Comparison of ENCODE assay signal across 8 mouse cellular contexts in genomic region chr13:43530832-43531693, GRCm38 (mm10). TPM values are rescaled to one million over a fixed set of nuclear protein-coding genes. Genes with fewer than 3 reads are reported as not detected.
A peak's percentile ranks its signal among the peaks of the same experiment; 100 is the strongest.
DNase-seq lines count a peak whose midpoint lies in the region; ATAC-seq and TF ChIP-seq lines count a peak whose summit lies in the region.

No protein-coding gene starts in this region.

- peak; percentile 81 for ATAC-seq in lung, embryonic 14.5 days (ENCODE audit: insufficient read depth)
- ATAC-seq in neutrophil, adult 5-6 weeks (ENCODE audit: extremely low read depth, insufficient number of reproducible peaks, low FRiP score, poor library complexity, severe bottlenecking), result peak; percentile 71; the same call in 1 of the 2 replicates

- H3K4me3 ChIP-seq in hindbrain, embryonic 10.5 days, result peak overlapping the region; percentile 37
- H3K4me3 ChIP-seq in lung, embryonic 14.5 days (ENCODE audit: low read depth, low read length), result no peak overlapping the region

- peak overlapping the region; percentile 41 for H3K4me2 ChIP-seq in lung, embryonic 14.5 days

- H3K27ac ChIP-seq in hindbrain, embryonic 10.5 days, result peak overlapping the region; percentile 89
- peak overlapping the region; percentile 21 for H3K27ac ChIP-seq in lung, embryonic 14.5 days (ENCODE audit: low read depth)

- peak; percentile 33 for DNase-seq in A20 (ENCODE audit: low read depth, low spot score)
- DNase-seq in c-Kit-positive CD71-negative TER-119-negative erythroid progenitor cells, embryonic 14.5 days (ENCODE audit: low read depth), result peak; percentile 64
- peak; percentile 70 to 72 for DNase-seq in frontal cortex, adult 2 months (ENCODE audit: extremely low spot score in 1 of 2, low spot score in 1 of 2)
- peak; percentile 85 for DNase-seq in hindbrain, embryonic 10.5 days (ENCODE audit: low spot score)
- DNase-seq in layer of hippocampus, adult 8-10 months (ENCODE audit: low spot score in 2 of 2), result peak; percentile 50 to 53
- DNase-seq in lung, embryonic 14.5 days, result peak; percentile 83
- no peak for DNase-seq in urinary bladder, postnatal 25 days (ENCODE audit: low spot score)

- 11% methylated on average over 13 of the region's 13 CpGs for WGBS in hindbrain, embryonic 10.5 days
- 13% methylated on average over 13 of the region's 13 CpGs for WGBS in lung, embryonic 14.5 days

- H3K4me1 ChIP-seq in hindbrain, embryonic 10.5 days (replicated peaks), result peaks cover 35% of the 10 kb centered on the region
- peaks cover 12% of the 10 kb centered on the region for H3K4me1 ChIP-seq in lung, embryonic 14.5 days (ENCODE audit: insufficient read depth)

- H3K9ac ChIP-seq in lung, embryonic 14.5 days, result no peak overlapping the region

- peak; percentile 23; the same call in 1 of the 2 replicates for TF ChIP-seq CTCF in lung, embryonic 14.5 days (IDR thresholded peaks at IDR 0.05; ENCODE audit: low read depth)

- H3K9me3 ChIP-seq in hindbrain, embryonic 10.5 days, result no peaks in the 10 kb centered on the region
- no peaks in the 10 kb centered on the region for H3K9me3 ChIP-seq in lung, embryonic 14.5 days (ENCODE audit: low read depth, low read length)

- no peaks in the 10 kb centered on the region for H3K36me3 ChIP-seq in hindbrain, embryonic 10.5 days
- H3K36me3 ChIP-seq in lung, embryonic 14.5 days (ENCODE audit: insufficient read depth), result no peaks in the 10 kb centered on the region

- peaks cover 4% of the 10 kb centered on the region; the same call in 1 of the 2 replicates for H3K27me3 ChIP-seq in hindbrain, embryonic 10.5 days (ENCODE audit: insufficient read depth, poor library complexity, severe bottlenecking)
- H3K27me3 ChIP-seq in lung, embryonic 14.5 days (ENCODE audit: insufficient read depth, low read length), result no peaks in the 10 kb centered on the region

RNA-seq across cellular contexts. Expression of gene Mcur1, which starts 28.9 kb away (rescaled TPM):
- polyA plus RNA-seq in frontal cortex, adult 2 months (2012; rRNA removed), result 24.3 and 24.7 TPM in 2 replicates
- polyA plus RNA-seq in hindbrain, embryonic 10.5 days (2016; fragmentation: Nextera tagmentation; extraction: Ambion mirVana), result 7.3 and 8.9 TPM in 2 replicates
- total RNA-seq in layer of hippocampus, adult 8-10 months (2022), result 10 to 100 TPM; 21.4 to 34.0 (median 27.0) TPM
- polyA plus RNA-seq in lung, embryonic 14.5 days (2014; fragmentation: Nextera tagmentation; extraction: Ambion mirVana), result 17.3 and 18.9 TPM in 2 replicates
- total RNA-seq in neutrophil, adult 5-6 weeks (2017), result 24.2 and 32.5 TPM in 2 replicates

RNA-seq across cellular contexts. Expression of gene Ranbp9, which starts 50.0 kb away (rescaled TPM):
- polyA plus RNA-seq in frontal cortex, adult 2 months (2012; rRNA removed), result 62.0 and 63.5 TPM in 2 replicates
- 8.7 and 9.4 TPM in 2 replicates for polyA plus RNA-seq in hindbrain, embryonic 10.5 days (2016; fragmentation: Nextera tagmentation; extraction: Ambion mirVana)
- 100 to 1,000 TPM in 2 of 4 experiments, 10 to 100 TPM in 2; 89.6 to 111 (median 99.4) TPM for total RNA-seq in layer of hippocampus, adult 8-10 months (2022)
- polyA plus RNA-seq in lung, embryonic 14.5 days (2014; fragmentation: Nextera tagmentation; extraction: Ambion mirVana), result 11.9 and 14.5 TPM in 2 replicates
- 94.4 and 100 TPM in 2 replicates for total RNA-seq in neutrophil, adult 5-6 weeks (2017)
